17 mouse cellular contexts compared by ENCODE assay signal in the genomic region with DNA sequence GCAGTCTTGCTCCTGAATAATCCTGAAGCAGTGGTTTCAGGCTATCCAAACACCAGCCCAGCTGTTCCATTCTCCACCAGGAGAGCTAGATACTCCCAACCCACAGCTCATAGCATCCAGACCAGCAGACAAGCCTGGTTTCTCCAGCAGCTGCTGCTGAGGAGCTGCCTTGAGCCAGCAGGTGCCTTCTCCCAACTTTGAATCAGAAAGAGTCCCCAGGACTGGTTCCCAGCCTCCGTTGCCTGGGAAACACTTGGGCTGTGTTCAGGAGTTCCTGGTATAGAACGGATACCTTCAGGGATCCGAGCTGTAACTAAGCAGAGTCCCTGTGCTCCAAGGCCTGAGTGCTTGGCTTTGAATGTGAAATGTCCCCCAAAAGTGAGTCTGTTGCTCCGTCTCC.
DNase-seq lines count a peak whose midpoint lies in the region; ATAC-seq and TF ChIP-seq lines count a peak whose summit lies in the region.
"Had no signal": no experiment of that assay in that cellular context is flagged by ENCODE, and none has a peak within 500 bp of the region (broad histone marks: within the 10 kb centered on the region; RNA-seq: fewer than 3 reads in every experiment).

No protein-coding gene starts in this region.

- H3K4me3 ChIP-seq in forebrain, postnatal 0 days (ENCODE audit: low read depth, low read length) = no peak overlapping the region
- H3K4me3 ChIP-seq in forebrain, embryonic 10.5 days = no peak overlapping the region
- H3K4me3 ChIP-seq in heart, embryonic 12.5 days = no peak overlapping the region
- H3K4me3 ChIP-seq: liver, embryonic 15.5 days had no signal

- no peaks in the 10 kb centered on the region for H3K27me3 ChIP-seq in forebrain, postnatal 0 days (ENCODE audit: insufficient read depth, low read length)
- H3K27me3 ChIP-seq in forebrain, embryonic 10.5 days (ENCODE audit: poor library complexity, severe bottlenecking) = peaks cover 20% of the 10 kb centered on the region
- 0 out of 2 replicates have a peak, but pooled peaks cover 4% of the 10 kb centered on the region for H3K27me3 ChIP-seq in heart, embryonic 12.5 days (replicated peaks)

- DNase-seq in forebrain, postnatal 0 days = peak; percentile 50
- no peak for DNase-seq in forebrain, embryonic 10.5 days (ENCODE audit: extremely low spot score, low spot score)
- peak; percentile 25 for DNase-seq in layer of hippocampus, adult 11-12 months (ENCODE audit: low spot score)
- no peak for DNase-seq in layer of hippocampus, postnatal 25 days (ENCODE audit: extremely low spot score in 1 of 2, low spot score in 1 of 2)
- DNase-seq in right cerebral cortex, adult 18-20 months = peak; percentile 29
- DNase-seq in right cerebral cortex, postnatal 36 days (ENCODE audit: low spot score in 2 of 2) = no peak
- peak; percentile 56 for DNase-seq in telencephalon, adult 2 months (ENCODE audit: low read depth, low spot score)
- DNase-seq: adrenal gland, adult 8-10 months; cerebellum, adult 11 months; cerebellum, postnatal 36 days; gastrocnemius, postnatal 25 days; heart, postnatal 14 days; lung, postnatal 14 days; thymus, postnatal 4 days had no signal

- H3K9ac ChIP-seq in forebrain, postnatal 0 days = no peak overlapping the region
- H3K9ac ChIP-seq in heart, embryonic 12.5 days = no peak overlapping the region
- H3K9ac ChIP-seq: liver, embryonic 15.5 days had no signal

- no peaks in the 10 kb centered on the region for H3K36me3 ChIP-seq in forebrain, postnatal 0 days (ENCODE audit: insufficient read depth)
- no peaks in the 10 kb centered on the region for H3K36me3 ChIP-seq in forebrain, embryonic 10.5 days (replicated peaks)
- no peaks in the 10 kb centered on the region for H3K36me3 ChIP-seq in heart, embryonic 12.5 days
- H3K36me3 ChIP-seq: embryonic facial prominence, embryonic 10.5 days; liver, embryonic 15.5 days had no signal

- no peak overlapping the region for H3K4me2 ChIP-seq in forebrain, postnatal 0 days (ENCODE audit: low read depth)
- H3K4me2 ChIP-seq in heart, embryonic 12.5 days = no peak overlapping the region

- ATAC-seq in forebrain, postnatal 0 days = no peak
- no peak for ATAC-seq in heart, embryonic 12.5 days (ENCODE audit: insufficient number of reproducible peaks, low FRiP score)

- H3K4me1 ChIP-seq in forebrain, postnatal 0 days (ENCODE audit: insufficient read depth) = peaks cover 9% of the 10 kb centered on the region; the same call in 1 of the 2 replicates
- peaks cover 16% of the 10 kb centered on the region for H3K4me1 ChIP-seq in forebrain, embryonic 10.5 days
- peaks cover 6% of the 10 kb centered on the region; the same call in 1 of the 2 replicates for H3K4me1 ChIP-seq in heart, embryonic 12.5 days (replicated peaks)

- H3K9me3 ChIP-seq in forebrain, postnatal 0 days (ENCODE audit: low read length) = no peaks in the 10 kb centered on the region
- peaks cover under 1% of the 10 kb centered on the region; the same call in 1 of the 2 replicates for H3K9me3 ChIP-seq in forebrain, embryonic 10.5 days
- peaks cover 3% of the 10 kb centered on the region for H3K9me3 ChIP-seq in heart, embryonic 12.5 days (replicated peaks)
- H3K9me3 ChIP-seq: liver, embryonic 15.5 days had no signal

- H3K27ac ChIP-seq in forebrain, postnatal 0 days (ENCODE audit: low read depth, low read length) = peak overlapping the region; percentile 64; the same call in 1 of the 2 replicates
- H3K27ac ChIP-seq in forebrain, embryonic 10.5 days = no peak overlapping the region
- no peak overlapping the region for H3K27ac ChIP-seq in heart, embryonic 12.5 days (ENCODE audit: poor library complexity, severe bottlenecking)
- H3K27ac ChIP-seq: liver, embryonic 15.5 days had no signal

- no peak for TF ChIP-seq CTCF in forebrain, postnatal 0 days (IDR thresholded peaks at IDR 0.05; ENCODE audit: low read depth)

- WGBS in forebrain, postnatal 0 days = 23% methylated on average over 4 of the region's 4 CpGs
- WGBS in forebrain, embryonic 10.5 days = 44% methylated on average over 4 of the region's 4 CpGs
- WGBS in heart, embryonic 12.5 days = 55% methylated on average over 4 of the region's 4 CpGs

Comparison
In these comparisons a context has a peak if more than half of its experiments do, and no peak if none do; other contexts are left out.
1. DNase-seq: peak in forebrain, postnatal 0 days (single experiment), layer of hippocampus, adult 11-12 months (single experiment), right cerebral cortex, adult 18-20 months (single experiment) and telencephalon, adult 2 months (single experiment); none in forebrain, embryonic 10.5 days (single experiment), layer of hippocampus, postnatal 25 days (0 of 2) and right cerebral cortex, postnatal 36 days (0 of 2).